Mouse (Mus musculus): Measurements from ENCODE around the gene Pdss2. TPM values are rescaled to one million over a fixed set of nuclear protein-coding genes. Genes with fewer than 3 reads are reported as not detected.

Gene Pdss2
- polyA plus RNA-seq, 1 experiment, result 13.1 TPM

DNA sequence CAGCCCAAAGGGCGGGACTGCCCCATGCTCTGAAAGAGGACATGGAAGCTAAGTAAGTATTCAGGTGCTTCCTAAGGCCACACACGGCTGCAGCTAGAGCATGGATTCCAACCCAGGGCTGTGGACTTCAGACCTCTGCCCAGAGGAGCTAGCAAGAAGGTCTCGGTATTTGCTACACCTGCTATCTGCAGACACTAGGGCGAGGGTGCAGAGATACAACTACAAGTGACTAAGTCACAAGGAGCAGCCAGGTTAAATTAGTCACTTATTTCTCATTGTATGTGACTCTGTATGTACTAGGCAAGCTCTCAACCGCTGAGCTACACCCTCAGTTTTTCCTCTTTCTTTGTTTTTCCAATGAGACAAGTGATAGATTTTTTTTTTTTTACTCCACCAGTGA lies 241.5 kb downstream of the Pdss2 start:
- Histone ChIP-seq H3K4me1 (ENCODE audit: control insufficient read depth, insufficient read depth, low read length) (peaks cover 7% of the 10 kb centered on the region), H3K4me3 (ENCODE audit: low read depth, low read length) (no peak overlapping the region), H3K27ac (ENCODE audit: insufficient read depth, low read length) (no peak overlapping the region), H3K9me3 (replicated peaks; ENCODE audit: control insufficient read depth, insufficient read depth, low read length, poor library complexity, severe bottlenecking) (no peaks in the 10 kb centered on the region), H3K36me3 (ENCODE audit: control insufficient read depth, insufficient read depth, low read length, poor library complexity, severe bottlenecking) (no peaks in the 10 kb centered on the region), H3K27me3 (ENCODE audit: control insufficient read depth, insufficient read depth, low read length, poor library complexity, severe bottlenecking) (no peaks in the 10 kb centered on the region), H3K9ac (ENCODE audit: low read depth, poor library complexity, severe bottlenecking) (no peak overlapping the region)
- no peak for TF ChIP-seq CTCF (IDR thresholded peaks at IDR 0.05; ENCODE audit: low read depth, low read length)
- TF ChIP-seq EP300 (IDR thresholded peaks at IDR 0.05; ENCODE audit: insufficient read depth, low read depth, low read length), result no peak
- no peak for TF ChIP-seq POLR2A (IDR thresholded peaks at IDR 0.05; ENCODE audit: insufficient read depth, low read length)

DNA sequence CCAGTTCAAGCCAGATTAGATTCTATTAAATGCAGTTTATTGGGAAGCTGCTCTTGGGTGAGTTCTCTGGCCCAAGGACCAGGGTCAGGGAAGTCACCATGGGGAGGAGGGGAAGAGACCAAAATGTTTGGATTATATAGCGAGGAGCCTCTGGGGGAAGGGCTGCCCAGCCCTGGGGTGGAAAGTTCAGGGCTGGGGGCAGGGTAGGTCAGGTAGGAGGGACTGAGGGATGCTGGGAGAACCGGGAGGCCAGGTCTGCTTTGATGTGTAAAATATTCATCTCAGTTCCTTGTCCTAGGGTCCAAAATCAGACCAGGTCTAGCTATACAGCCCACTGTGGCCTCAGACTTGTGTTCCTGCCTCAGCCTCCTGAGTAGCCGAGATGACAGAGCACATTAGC lies 241.9 kb downstream of the Pdss2 start:
- Histone ChIP-seq H3K9ac (ENCODE audit: low read depth, poor library complexity, severe bottlenecking) (no peak overlapping the region), H3K4me1 (ENCODE audit: control insufficient read depth, insufficient read depth, low read length) (peaks cover 7% of the 10 kb centered on the region), H3K36me3 (ENCODE audit: control insufficient read depth, insufficient read depth, low read length, poor library complexity, severe bottlenecking) (no peaks in the 10 kb centered on the region), H3K27ac (ENCODE audit: insufficient read depth, low read length) (no peak overlapping the region), H3K27me3 (ENCODE audit: control insufficient read depth, insufficient read depth, low read length, poor library complexity, severe bottlenecking) (no peaks in the 10 kb centered on the region), H3K9me3 (replicated peaks; ENCODE audit: control insufficient read depth, insufficient read depth, low read length, poor library complexity, severe bottlenecking) (no peaks in the 10 kb centered on the region), H3K4me3 (ENCODE audit: low read depth, low read length) (no peak overlapping the region)
- TF ChIP-seq POLR2A (IDR thresholded peaks at IDR 0.05; ENCODE audit: insufficient read depth, low read length) (no peak), EP300 (IDR thresholded peaks at IDR 0.05; ENCODE audit: insufficient read depth, low read depth, low read length) (0 out of 2 replicates have a peak, but pooled peaks have one; percentile 38), CTCF (IDR thresholded peaks at IDR 0.05; ENCODE audit: low read depth, low read length) (no peak)

- Histone ChIP-seq H3K4me1 (ENCODE audit: control insufficient read depth, insufficient read depth, low read length) (peaks cover 7% of the 10 kb centered on the region), H3K9me3 (replicated peaks; ENCODE audit: control insufficient read depth, insufficient read depth, low read length, poor library complexity, severe bottlenecking) (no peaks in the 10 kb centered on the region), H3K36me3 (ENCODE audit: control insufficient read depth, insufficient read depth, low read length, poor library complexity, severe bottlenecking) (no peaks in the 10 kb centered on the region), H3K27ac (ENCODE audit: insufficient read depth, low read length) (peak overlapping the region; percentile 66), H3K9ac (ENCODE audit: low read depth, poor library complexity, severe bottlenecking) (0 out of 2 replicates have a peak overlapping the region, but pooled peaks have one; percentile 77), H3K27me3 (ENCODE audit: control insufficient read depth, insufficient read depth, low read length, poor library complexity, severe bottlenecking) (no peaks in the 10 kb centered on the region), H3K4me3 (ENCODE audit: low read depth, low read length) (peak overlapping the region; percentile 54)
- peak; percentile 71 for TF ChIP-seq POLR2A (IDR thresholded peaks at IDR 0.05; ENCODE audit: insufficient read depth, low read length)
- no peak for TF ChIP-seq CTCF (IDR thresholded peaks at IDR 0.05; ENCODE audit: low read depth, low read length)
Observed at GRCm38 (mm10) chr10:43466223-43466622, 244.9 kb downstream of the Pdss2 start.

GRCm38 (mm10) chr10:43467659-43468058 lies 246.4 kb downstream of the Pdss2 start:
- peak; percentile 90 for TF ChIP-seq POLR2A (IDR thresholded peaks at IDR 0.05; ENCODE audit: insufficient read depth, low read length)
- no peak for TF ChIP-seq CTCF (IDR thresholded peaks at IDR 0.05; ENCODE audit: low read depth, low read length)
- TF ChIP-seq EP300 (IDR thresholded peaks at IDR 0.05; ENCODE audit: insufficient read depth, low read depth, low read length), result no peak
- Histone ChIP-seq H3K9ac (ENCODE audit: low read depth, poor library complexity, severe bottlenecking) (peak overlapping the region; percentile 77), H3K27ac (ENCODE audit: insufficient read depth, low read length) (peak overlapping the region; percentile 91), H3K4me3 (ENCODE audit: low read depth, low read length) (peak overlapping the region; percentile 89), H3K9me3 (replicated peaks; ENCODE audit: control insufficient read depth, insufficient read depth, low read length, poor library complexity, severe bottlenecking) (no peaks in the 10 kb centered on the region), H3K36me3 (ENCODE audit: control insufficient read depth, insufficient read depth, low read length, poor library complexity, severe bottlenecking) (no peaks in the 10 kb centered on the region), H3K4me1 (ENCODE audit: control insufficient read depth, insufficient read depth, low read length) (peaks cover 7% of the 10 kb centered on the region), H3K27me3 (ENCODE audit: control insufficient read depth, insufficient read depth, low read length, poor library complexity, severe bottlenecking) (no peaks in the 10 kb centered on the region)

- TF ChIP-seq EP300 (IDR thresholded peaks at IDR 0.05; ENCODE audit: insufficient read depth, low read depth, low read length) (no peak), POLR2A (IDR thresholded peaks at IDR 0.05; ENCODE audit: insufficient read depth, low read length) (no peak), CTCF (IDR thresholded peaks at IDR 0.05; ENCODE audit: low read depth, low read length) (no peak)
- Histone ChIP-seq H3K27me3 (ENCODE audit: control insufficient read depth, insufficient read depth, low read length, poor library complexity, severe bottlenecking) (no peaks in the 10 kb centered on the region), H3K4me3 (ENCODE audit: low read depth, low read length) (peak overlapping the region; percentile 89)
Observed at GRCm38 (mm10) chr10:43468293-43468692, 247.0 kb downstream of the Pdss2 start.

GRCm38 (mm10) chr10:43475376-43475775 lies 254.1 kb downstream of the Pdss2 start:
- Histone ChIP-seq H3K27ac (ENCODE audit: insufficient read depth, low read length) (peak overlapping the region; percentile 77), H3K27me3 (ENCODE audit: control insufficient read depth, insufficient read depth, low read length, poor library complexity, severe bottlenecking) (no peaks in the 10 kb centered on the region)

More at GRCm38 (mm10) chr10:43468293-43468692, 247.0 kb downstream of the Pdss2 start:
- H3K4me1 ChIP-seq (ENCODE audit: control insufficient read depth, insufficient read depth, low read length), result peaks cover 3% of the 10 kb centered on the region
- peak overlapping the region; percentile 77 for H3K9ac ChIP-seq (ENCODE audit: low read depth, poor library complexity, severe bottlenecking)
- H3K27ac ChIP-seq (ENCODE audit: insufficient read depth, low read length), result peak overlapping the region; percentile 91
- H3K9me3 ChIP-seq (replicated peaks; ENCODE audit: control insufficient read depth, insufficient read depth, low read length, poor library complexity, severe bottlenecking), result no peaks in the 10 kb centered on the region
- no peaks in the 10 kb centered on the region for H3K36me3 ChIP-seq (ENCODE audit: control insufficient read depth, insufficient read depth, low read length, poor library complexity, severe bottlenecking)

More at GRCm38 (mm10) chr10:43475376-43475775, 254.1 kb downstream of the Pdss2 start:
- Histone ChIP-seq H3K4me1 (ENCODE audit: control insufficient read depth, insufficient read depth, low read length) (peaks cover 6% of the 10 kb centered on the region), H3K9ac (ENCODE audit: low read depth, poor library complexity, severe bottlenecking) (peak overlapping the region; percentile 55), H3K36me3 (ENCODE audit: control insufficient read depth, insufficient read depth, low read length, poor library complexity, severe bottlenecking) (no peaks in the 10 kb centered on the region), H3K4me3 (ENCODE audit: low read depth, low read length) (no peak overlapping the region), H3K9me3 (replicated peaks; ENCODE audit: control insufficient read depth, insufficient read depth, low read length, poor library complexity, severe bottlenecking) (no peaks in the 10 kb centered on the region)
- TF ChIP-seq EP300 (IDR thresholded peaks at IDR 0.05; ENCODE audit: insufficient read depth, low read depth, low read length) (no peak), POLR2A (IDR thresholded peaks at IDR 0.05; ENCODE audit: insufficient read depth, low read length) (no peak), CTCF (IDR thresholded peaks at IDR 0.05; ENCODE audit: low read depth, low read length) (peak; percentile 37)
